Mouse (Mus musculus) lung, postnatal 0 days (tissue): ENCODE data around the gene Mypop. TPM values are rescaled to one million over a fixed set of nuclear protein-coding genes. Genes with fewer than 3 reads are reported as not detected.

Experiments used
- ATAC-seq: fragments of 200-750 bp; cut with Nextera tagmentation; 2 replicates; pipeline ENCODE4 v1.8.0; 2017; ENCODE audit warnings: moderate library complexity
- DNase-seq: peaks from one replicate; pipeline ENCODE4 v3.0.0-alpha.2; 2016; ENCODE audit warnings: low spot score
- H3K27ac ChIP-seq: fragments of 300-500 bp; sonication (generic); 2 replicates; pipeline ENCODE4 v1.5.1; 2014; ENCODE audit warnings: antibody characterized with exemption, mild to moderate bottlenecking, low read length, mixed read lengths
- H3K27me3 ChIP-seq: fragments of 300-500 bp; sonication (generic); replicated peaks from 2 replicates; pipeline ENCODE4 v1.6.1; 2014; ENCODE audit warnings: low read length, mixed read lengths; ENCODE audit not compliant: insufficient read depth
- H3K36me3 ChIP-seq: fragments of 300-500 bp; sonication (generic); 2 replicates; pipeline ENCODE4 v1.6.1; 2014; ENCODE audit warnings: low read length, mixed read lengths; ENCODE audit not compliant: insufficient read depth
- H3K4me1 ChIP-seq: fragments of 300-500 bp; sonication (generic); 2 replicates; pipeline ENCODE4 v1.6.1; 2014; ENCODE audit warnings: antibody characterized with exemption, low read depth, low read length, mixed read lengths; ENCODE audit not compliant: insufficient read depth
- H3K4me2 ChIP-seq: fragments of 300-500 bp; sonication (generic); replicated peaks from 2 replicates; pipeline ENCODE4 v1.6.1; 2014; ENCODE audit warnings: low read depth, mild to moderate bottlenecking, low read length, moderate library complexity, mixed read lengths
- H3K4me3 ChIP-seq: fragments of 300-500 bp; sonication (generic); 2 replicates; pipeline ENCODE4 v1.5.1; 2014; ENCODE audit warnings: low read depth, low read length
- H3K9ac ChIP-seq: fragments of 300-500 bp; sonication (generic); replicated peaks from 2 replicates; pipeline ENCODE4 v1.6.1; 2014; ENCODE audit warnings: low read depth, mild to moderate bottlenecking
- H3K9me3 ChIP-seq: fragments of 300-500 bp; sonication (generic); 2 replicates; pipeline ENCODE4 v1.6.1; 2016; ENCODE audit warnings: low read length, mixed read lengths
- CTCF ChIP-seq: IDR thresholded peaks from 2 replicates; pipeline ENCODE4 v1.5.1; 2016; ENCODE audit warnings: antibody characterized with exemption, mild to moderate bottlenecking
- EP300 ChIP-seq: IDR thresholded peaks from 2 replicates; pipeline ENCODE4 v1.6.1; 2016; ENCODE audit warnings: antibody characterized with exemption, mild to moderate bottlenecking, control low read depth
- WGBS: fragments of 180-500 bp; shearing (Covaris S2); extraction: QIAGEN DNeasy Blood & Tissue Kit; methylation state at CpG from one replicate; pipeline ENCODE4 v1.1.7; 2014; 5-methylcytosine and 5-hydroxymethylcytosine counted together
- polyA plus RNA-seq: library from polyadenylated mRNA; unstranded; fragments of >200 nt; fragmentation: Nextera tagmentation; extraction: Ambion mirVana; gene quantifications from 2 replicates; pipeline ENCODE4 v1.2.1, GENCODE M21; 2015

Mypop gene
- polyA plus RNA-seq, 1 experiment from 2014 or later, result 2.3 TPM

- ATAC-seq (no peak), DNase-seq (peak; percentile 58)
- 20% methylated on average over 15 of the region's 15 CpGs for WGBS
- Histone ChIP-seq H3K4me2 (no peak overlapping the region), H3K9ac (no peak overlapping the region), H3K27me3 (no peaks in the 10 kb centered on the region), H3K4me3 (no peak overlapping the region), H3K27ac (no peak overlapping the region), H3K9me3 (no peaks in the 10 kb centered on the region), H3K4me1 (no peaks in the 10 kb centered on the region), H3K36me3 (no peaks in the 10 kb centered on the region)
- TF ChIP-seq CTCF (no peak), EP300 (no peak)
Observed at GRCm38 (mm10) chr7:18951397-18951796, 39.6 kb upstream of the Mypop start.

DNA sequence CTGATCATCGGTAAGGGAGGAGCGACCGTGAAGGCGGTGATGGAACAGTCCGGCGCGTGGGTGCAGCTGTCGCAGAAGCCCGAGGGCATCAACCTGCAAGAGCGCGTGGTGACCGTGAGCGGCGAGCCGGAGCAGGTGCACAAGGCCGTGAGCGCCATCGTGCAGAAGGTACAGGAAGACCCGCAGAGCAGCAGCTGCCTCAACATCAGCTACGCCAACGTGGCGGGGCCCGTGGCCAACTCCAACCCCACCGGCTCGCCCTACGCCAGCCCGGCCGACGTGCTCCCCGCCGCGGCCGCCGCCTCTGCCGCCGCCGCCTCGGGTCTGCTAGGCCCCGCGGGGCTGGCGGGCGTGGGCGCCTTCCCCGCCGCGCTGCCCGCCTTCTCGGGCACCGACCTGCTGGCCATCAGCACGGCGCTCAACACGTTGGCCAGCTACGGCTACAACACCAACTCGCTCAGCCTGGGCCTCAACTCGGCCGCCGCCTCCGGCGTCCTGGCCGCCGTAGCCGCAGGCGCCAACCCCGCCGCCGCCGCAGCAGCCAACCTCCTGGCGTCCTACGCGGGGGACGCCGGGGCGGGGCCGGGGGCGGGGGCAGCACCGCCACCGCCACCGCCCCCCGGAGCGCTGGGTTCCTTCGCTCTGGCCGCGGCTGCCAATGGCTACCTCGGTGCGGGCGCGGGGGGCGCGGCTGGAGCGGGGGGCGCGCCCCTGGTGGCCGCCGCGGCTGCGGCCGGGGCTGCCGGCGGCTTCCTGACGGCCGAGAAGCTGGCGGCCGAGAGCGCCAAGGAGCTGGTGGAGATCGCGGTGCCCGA, 33.3 kb upstream of the Mypop start:
- TF ChIP-seq EP300 (no peak), CTCF (no peak; the same call in 1 of the 2 replicates)
- Histone ChIP-seq H3K4me2 (peak overlapping the region; percentile 93), H3K27ac (peak overlapping the region; percentile 57; the same call in 1 of the 2 replicates), H3K4me1 (no peaks in the 10 kb centered on the region), H3K27me3 (peaks cover 9% of the 10 kb centered on the region; the same call in 1 of the 2 replicates), H3K36me3 (no peaks in the 10 kb centered on the region), H3K9me3 (no peaks in the 10 kb centered on the region), H3K4me3 (peak overlapping the region; percentile 51), H3K9ac (peak overlapping the region; percentile 12; the same call in 1 of the 2 replicates)
- peak; percentile 90 for ATAC-seq
- WGBS, result 2% methylated on average over 67 of the region's 107 CpGs
- peak; percentile 81 for DNase-seq

DNA sequence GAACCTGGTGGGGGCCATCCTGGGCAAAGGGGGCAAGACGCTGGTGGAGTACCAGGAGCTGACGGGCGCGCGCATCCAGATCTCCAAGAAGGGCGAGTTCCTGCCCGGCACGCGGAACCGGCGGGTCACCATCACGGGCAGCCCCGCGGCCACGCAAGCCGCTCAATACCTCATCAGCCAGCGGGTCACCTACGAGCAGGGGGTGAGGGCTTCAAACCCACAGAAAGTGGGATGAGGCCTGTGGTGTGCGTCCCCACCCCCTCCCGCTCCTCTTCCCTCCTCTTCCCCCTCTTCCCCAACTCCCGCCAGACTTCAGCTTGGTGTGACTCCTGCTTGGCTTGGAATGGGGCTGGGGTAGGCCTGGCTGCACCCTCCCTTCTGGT, 32.7 kb upstream of the Mypop start:
- H3K27me3 ChIP-seq, result peaks cover 13% of the 10 kb centered on the region; the same call in 1 of the 2 replicates
- no peaks in the 10 kb centered on the region for H3K9me3 ChIP-seq
- DNase-seq, result peak; percentile 19
- WGBS, result 5% methylated on average over 16 of the region's 21 CpGs
- H3K4me1 ChIP-seq, result no peaks in the 10 kb centered on the region
- H3K4me3 ChIP-seq, result peak overlapping the region; percentile 51
- H3K27ac ChIP-seq, result peak overlapping the region; percentile 57
- H3K9ac ChIP-seq, result no peak overlapping the region; the same call in 1 of the 2 replicates
- no peaks in the 10 kb centered on the region for H3K36me3 ChIP-seq
- peak overlapping the region; percentile 93 for H3K4me2 ChIP-seq
- no peak for ATAC-seq
- TF ChIP-seq EP300 (no peak), CTCF (no peak)

- H3K4me1 ChIP-seq, result no peaks in the 10 kb centered on the region
- H3K36me3 ChIP-seq, result no peaks in the 10 kb centered on the region
- H3K27me3 ChIP-seq, result peaks cover 19% of the 10 kb centered on the region; the same call in 1 of the 2 replicates
- DNase-seq, result peak; percentile 78
- no peak overlapping the region for H3K9ac ChIP-seq
- WGBS, result 32% methylated on average over 8 of the region's 8 CpGs
- no peak overlapping the region for H3K4me3 ChIP-seq
- H3K4me2 ChIP-seq, result no peak overlapping the region
- TF ChIP-seq CTCF (no peak), EP300 (peak; percentile 99)
- no peaks in the 10 kb centered on the region for H3K9me3 ChIP-seq
- ATAC-seq, result peak; percentile 72
- H3K27ac ChIP-seq, result peak overlapping the region; percentile 70
Observed at GRCm38 (mm10) chr7:18959446-18959845, 31.6 kb upstream of the Mypop start.

DNA sequence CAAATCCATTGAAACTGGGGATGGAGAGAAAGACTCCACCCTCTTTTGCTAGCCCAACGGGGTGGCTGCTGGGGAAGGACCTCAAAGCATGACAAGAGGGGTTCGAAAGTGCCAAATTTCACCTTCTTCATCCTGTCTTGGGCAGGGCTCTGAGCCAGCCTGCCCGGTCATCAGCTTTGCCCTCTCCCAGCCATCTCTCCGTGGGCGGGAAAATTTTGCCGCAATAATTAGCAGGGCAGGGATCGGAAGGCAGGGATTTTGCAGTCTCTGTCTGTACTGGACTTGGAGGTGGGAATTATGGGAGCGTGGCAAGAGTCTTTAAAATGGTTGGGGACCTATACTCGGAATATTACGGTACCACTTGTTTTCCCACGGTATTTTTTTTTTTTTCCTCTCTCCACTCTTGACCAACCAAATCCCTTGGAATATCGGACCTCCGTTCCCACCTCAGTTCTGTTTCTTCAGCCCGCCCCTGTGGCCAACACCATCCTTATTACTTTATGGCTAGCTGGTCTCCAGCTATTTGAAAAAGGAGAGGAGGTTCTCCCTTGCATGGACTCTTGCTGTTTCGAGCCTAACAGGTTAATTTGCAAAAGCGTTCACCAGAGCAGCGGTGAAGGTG, 28.8 kb upstream of the Mypop start:
- no peak overlapping the region for H3K9ac ChIP-seq
- peaks cover 21% of the 10 kb centered on the region; the same call in 1 of the 2 replicates for H3K27me3 ChIP-seq
- no peaks in the 10 kb centered on the region for H3K36me3 ChIP-seq
- ATAC-seq (no peak), DNase-seq (no peak)
- H3K4me3 ChIP-seq, result no peak overlapping the region
- TF ChIP-seq EP300 (no peak), CTCF (no peak)
- no peaks in the 10 kb centered on the region for H3K4me1 ChIP-seq
- WGBS, result 6% methylated on average over 17 of the region's 17 CpGs
- no peak overlapping the region for H3K27ac ChIP-seq
- H3K4me2 ChIP-seq, result no peak overlapping the region
- no peaks in the 10 kb centered on the region for H3K9me3 ChIP-seq

- WGBS, result 6% methylated on average over 19 of the region's 20 CpGs
- TF ChIP-seq CTCF (no peak), EP300 (no peak)
- Histone ChIP-seq H3K4me3 (no peak overlapping the region), H3K27ac (no peak overlapping the region), H3K36me3 (no peaks in the 10 kb centered on the region), H3K9ac (no peak overlapping the region), H3K4me1 (no peaks in the 10 kb centered on the region), H3K9me3 (no peaks in the 10 kb centered on the region), H3K27me3 (peaks cover 21% of the 10 kb centered on the region; the same call in 1 of the 2 replicates), H3K4me2 (no peak overlapping the region)
- ATAC-seq, result no peak
- DNase-seq, result no peak
Observed at GRCm38 (mm10) chr7:18962795-18963194, 28.2 kb upstream of the Mypop start.
